Mouse (Mus musculus) heart, postnatal 10 days (tissue): ENCODE results near the gene Sppl2a. TPM values are rescaled to one million over a fixed set of nuclear protein-coding genes. Genes with fewer than 3 reads are reported as not detected.
"Not testable (repeated sequence)": the region's sequence is repeated elsewhere in the genome, so short reads cannot be mapped to it uniquely, and the experiment has no call there.

Source experiments
- DNase-seq, 2 experiments: peaks; one replicate each; pipeline ENCODE4 v3.0.0; 2021
- intact Hi-C: fragments of 180-260 bp; cut with DNase I; formaldehyde crosslinking; loops from one replicate; pipeline ENCODE4 v1.15.1; 2025
- microRNA-seq, 2 experiments: library from miRNA; unstranded; fragments of <30 nt; microRNA quantifications; one replicate each; pipeline ENCODE4 v1.2.0; 2022
- total RNA-seq, 2 experiments: library from RNA; stranded (reverse); gene quantifications; 2 replicates each; pipeline ENCODE4 v1.2.3; 2021

The Sppl2a gene
- total RNA-seq, 2 experiments from 2014 or later = 49.6 to 51.3 TPM

DNA sequence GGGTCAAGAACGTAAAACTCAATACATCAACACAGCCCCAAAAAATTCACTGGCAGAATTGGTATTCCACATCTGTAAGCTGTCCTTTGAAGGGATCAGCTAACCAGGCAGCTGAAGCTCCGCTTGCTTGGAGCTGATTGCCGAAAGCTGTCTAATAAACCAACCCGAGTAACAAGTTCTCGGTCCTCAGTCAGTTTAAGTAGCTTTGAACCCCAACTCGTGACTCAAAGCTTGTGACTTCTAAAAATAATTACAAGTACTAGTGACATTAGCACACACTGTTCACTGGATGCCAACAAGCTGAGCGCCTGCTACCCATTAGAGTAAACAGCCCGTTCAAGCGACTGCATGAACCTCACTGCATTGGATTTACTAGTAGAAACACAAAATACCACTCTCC is 35.5 kb downstream of the Sppl2a start:
- DNase-seq = peak; percentile 55 to 69
- intact Hi-C loops = no loop called here

DNA sequence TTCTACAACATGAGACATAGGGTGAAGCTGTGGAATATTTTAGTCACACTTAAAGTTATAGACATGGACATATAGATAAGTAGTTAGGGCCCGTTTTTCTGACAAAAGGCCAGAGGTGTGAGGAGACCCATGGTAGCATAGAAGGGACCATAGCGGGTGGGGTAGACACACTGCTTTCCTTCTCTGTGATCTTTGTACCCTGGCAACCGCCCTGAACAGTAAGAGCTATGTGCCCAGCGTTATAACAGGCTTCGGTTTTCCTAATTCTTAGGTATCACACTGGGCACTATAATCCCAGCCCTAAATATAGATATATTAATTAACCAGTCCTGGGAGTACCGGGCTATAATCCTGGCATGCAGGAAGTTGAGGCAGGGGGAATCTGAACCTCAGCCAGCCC is 36.1 kb downstream of the Sppl2a start:
- intact Hi-C loops = no loop called here

DNA sequence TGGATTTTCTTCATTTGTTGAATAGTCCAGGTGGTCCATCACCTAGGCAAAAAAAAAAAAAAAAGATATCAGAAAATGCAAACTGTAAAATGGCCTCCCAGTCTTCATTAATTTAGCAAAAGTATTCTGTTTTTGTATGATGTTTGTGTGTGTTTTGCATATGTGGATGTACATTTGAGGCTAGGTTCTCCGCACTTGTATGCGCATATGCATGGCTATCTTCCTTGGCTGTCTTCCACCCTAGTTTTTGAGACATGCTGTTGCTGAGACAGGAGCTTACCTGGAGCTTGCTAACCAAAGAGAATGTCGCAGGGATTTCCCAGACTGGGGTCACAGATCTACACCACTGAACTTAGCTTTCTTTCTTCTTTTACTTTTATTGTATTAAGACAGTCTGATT is 38.8 kb downstream of the Sppl2a start:
- DNase-seq = no peak
- intact Hi-C loops = no loop called here

More for the DNA sequence above, 36.1 kb downstream of the Sppl2a start:
- DNase-seq = no peak

DNA sequence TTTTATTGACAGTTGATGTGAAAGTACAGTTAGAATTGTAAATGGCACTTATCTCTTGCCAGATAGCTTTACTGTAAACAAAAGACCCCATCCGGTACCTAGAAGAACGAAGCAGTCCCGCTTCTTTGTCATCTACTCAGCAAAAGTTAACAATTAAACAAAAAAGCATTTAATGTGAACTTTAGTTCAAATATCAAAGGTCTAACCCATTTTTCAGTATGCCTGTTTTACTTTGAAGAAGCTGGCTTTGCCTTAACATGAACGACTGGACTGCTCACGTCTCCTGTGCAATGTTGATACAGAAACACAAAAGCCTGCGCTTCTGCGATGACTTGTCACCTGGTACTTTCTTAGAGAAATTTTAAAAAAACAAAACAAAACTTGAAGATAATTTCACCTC is 40.7 kb downstream of the Sppl2a start:
- DNase-seq = no peak
- intact Hi-C loops = no loop called here

DNA sequence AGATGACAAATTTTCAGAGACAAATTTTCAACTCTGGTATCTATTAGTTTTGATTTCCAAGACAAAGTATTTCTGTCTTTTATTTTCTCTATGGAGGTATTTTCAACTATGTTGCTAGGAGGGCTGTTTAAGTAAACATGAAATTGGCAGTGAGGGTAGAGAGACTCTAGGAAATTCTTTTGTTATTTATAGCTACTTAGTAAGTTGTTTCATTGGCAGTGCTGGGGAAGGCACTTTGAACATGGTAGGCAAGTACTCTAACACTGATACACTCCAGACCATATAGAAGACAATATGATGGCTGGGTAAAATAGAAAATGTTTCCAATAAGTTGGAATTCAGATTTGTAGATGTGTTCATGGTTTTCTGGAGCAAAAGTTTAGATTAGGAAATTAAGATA is 41.3 kb downstream of the Sppl2a start:
- intact Hi-C loops = no loop called here
- no peak for DNase-seq

DNA sequence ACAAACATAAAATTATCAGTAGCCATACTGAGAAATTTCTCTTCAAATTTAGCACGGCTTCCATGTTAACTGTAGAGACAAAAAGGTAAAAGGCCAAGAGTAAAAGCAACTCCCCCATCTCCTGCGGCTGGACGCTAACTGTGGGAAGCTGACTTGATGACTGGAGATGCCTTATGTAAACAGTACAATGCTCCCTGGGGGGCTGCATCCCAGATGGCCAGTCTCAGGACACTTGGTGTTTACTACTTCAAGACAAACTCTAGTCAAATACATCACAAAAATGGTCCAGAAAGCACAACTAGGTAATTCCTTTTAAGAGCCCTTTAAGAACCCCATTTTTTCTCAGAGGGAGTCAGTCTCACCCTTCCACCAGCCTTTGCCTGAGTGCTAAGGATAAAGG is 45.9 kb downstream of the Sppl2a start:
- intact Hi-C loops = no loop called here
- DNase-seq = no peak

DNA sequence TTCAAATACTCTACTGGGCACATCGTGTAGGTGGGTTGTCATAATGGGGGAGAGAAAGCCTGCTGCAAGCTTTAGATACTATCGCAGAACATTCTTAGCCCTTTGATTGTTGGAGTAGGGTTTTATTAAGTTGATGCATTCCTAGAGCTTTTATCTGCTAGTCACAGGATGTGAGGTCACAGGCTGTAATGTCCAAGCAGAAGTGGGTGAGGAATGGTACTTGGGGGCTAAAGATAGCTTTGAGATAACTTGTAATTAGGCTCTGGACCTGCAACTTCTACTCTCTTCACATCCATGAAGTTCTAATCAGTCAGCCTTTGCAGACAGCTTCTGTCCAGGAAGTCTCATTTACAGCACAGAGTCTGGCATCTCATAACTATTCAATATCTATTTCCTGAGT is 47.2 kb downstream of the Sppl2a start:
- DNase-seq = no peak

DNA sequence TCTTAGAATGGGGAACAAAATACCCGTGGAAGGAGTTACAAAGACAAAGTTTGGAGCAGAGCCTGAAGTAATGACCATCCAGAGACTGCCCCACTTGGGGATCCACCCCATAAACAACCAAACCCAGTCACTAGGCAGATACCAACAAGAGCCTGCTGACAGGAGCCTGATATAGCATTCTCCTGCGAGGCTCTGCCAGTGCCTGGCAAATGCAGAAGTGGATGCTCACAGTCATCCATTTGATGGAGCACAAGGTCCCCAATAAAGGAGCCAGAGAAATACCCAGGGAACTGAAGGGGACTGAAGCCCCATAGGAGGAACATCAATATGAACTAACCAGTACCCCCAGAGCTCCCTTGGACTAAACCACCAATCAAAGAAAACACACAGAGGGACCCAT is 50.3 kb downstream of the Sppl2a start:
- intact Hi-C loops = not testable (repeated sequence)
- DNase-seq = peak in 1 of 2 experiments; percentile 43

More for the DNA sequence above, 47.2 kb downstream of the Sppl2a start:
- intact Hi-C loops = no loop called here

DNA sequence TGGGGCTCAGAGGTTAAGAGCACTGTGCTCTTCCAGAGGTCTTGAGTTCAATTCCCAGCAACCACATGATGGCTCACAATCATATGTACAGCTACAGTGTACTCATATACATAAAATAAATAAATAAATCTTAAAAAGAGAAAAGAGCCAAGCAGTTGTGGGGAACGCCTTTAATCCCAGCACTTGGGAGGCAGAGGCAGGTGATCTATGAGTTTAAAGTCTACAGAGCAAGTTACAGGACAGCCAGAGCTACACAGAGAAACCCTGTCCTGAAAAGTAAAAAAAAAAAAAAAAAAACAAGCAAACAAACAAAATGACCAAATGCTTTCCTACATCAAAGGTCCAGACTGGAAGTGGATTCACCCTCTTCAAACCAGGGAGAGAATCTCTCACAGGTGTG is 55.0 kb downstream of the Sppl2a start:
- intact Hi-C loops = no loop called here
- no peak for DNase-seq

DNA sequence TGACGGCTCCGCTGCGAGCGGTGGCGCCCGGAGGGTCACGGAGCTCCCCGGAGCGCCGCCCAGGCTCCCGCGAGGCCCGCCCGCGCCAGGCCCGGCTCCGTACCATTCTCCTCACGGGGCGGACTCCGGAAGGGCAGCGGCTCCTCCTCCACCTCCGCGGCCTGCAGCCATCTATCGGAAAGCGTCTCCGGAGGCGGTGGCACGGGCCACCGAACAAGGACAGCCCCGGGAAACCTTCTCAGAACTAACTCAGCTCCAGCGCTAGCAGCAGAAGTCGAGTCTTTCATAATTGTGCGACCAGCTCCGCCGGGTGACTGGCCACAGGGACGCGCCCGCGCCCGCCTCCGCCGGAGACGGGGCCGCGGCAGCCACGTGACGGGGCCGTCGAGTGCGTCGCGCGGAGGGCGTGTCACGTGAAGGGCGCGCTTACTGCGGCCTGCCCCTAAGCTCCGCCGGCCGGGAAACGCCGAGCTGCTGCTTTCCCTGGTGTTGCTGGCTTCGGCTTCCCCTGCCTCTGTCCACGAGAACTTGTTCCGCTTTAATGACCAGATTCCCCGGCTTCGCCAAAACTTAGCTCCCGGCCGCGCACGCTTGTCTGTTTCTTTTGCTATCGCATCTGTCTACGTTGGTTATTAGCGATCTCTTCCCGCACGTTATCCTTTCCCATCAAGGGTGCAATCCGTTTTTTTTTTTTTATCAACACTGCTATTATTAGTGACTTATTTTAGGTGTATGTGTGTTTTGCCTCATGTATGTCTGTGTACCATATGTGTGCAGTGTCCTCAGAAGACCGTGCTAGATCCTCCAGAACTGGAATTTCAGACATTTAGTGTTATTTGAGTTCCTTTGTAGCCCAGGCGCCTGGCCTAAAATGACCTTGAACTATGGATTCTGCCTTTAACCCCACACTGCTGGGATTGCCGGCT is 56.9 kb downstream of the Sppl2a start, which contains the start of gene Trpm7:
Trpm7 (minus strand) TSS at position 360 of the 926 bp plus-strand sequence.
- intact Hi-C loops = loop anchor here (1.0 kb wide), 1 partner anchor 56 kb away; no protein-coding TSS in a partner anchor
- peak; percentile 95 for DNase-seq

DNA sequence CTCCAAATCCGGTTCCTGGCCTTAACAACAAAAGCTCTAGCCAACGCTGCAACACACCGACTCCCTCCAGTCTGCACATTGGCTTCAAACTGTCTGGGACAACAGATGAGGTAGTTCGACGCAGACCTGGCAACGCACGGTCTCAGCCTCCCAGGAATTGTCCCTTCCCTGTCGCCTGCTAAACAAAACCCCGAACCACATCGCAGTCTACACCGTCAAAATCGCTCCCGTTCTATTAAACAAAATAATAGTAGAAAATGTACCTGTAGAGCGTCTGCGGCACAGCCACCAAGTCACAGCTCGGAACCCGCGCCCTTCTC is 57.6 kb downstream of the Sppl2a start:
- intact Hi-C loops = loop anchor here (1.0 kb wide), 1 partner anchor 57 kb away; no protein-coding TSS in a partner anchor
- peak; percentile 50 to 65 for DNase-seq

DNA sequence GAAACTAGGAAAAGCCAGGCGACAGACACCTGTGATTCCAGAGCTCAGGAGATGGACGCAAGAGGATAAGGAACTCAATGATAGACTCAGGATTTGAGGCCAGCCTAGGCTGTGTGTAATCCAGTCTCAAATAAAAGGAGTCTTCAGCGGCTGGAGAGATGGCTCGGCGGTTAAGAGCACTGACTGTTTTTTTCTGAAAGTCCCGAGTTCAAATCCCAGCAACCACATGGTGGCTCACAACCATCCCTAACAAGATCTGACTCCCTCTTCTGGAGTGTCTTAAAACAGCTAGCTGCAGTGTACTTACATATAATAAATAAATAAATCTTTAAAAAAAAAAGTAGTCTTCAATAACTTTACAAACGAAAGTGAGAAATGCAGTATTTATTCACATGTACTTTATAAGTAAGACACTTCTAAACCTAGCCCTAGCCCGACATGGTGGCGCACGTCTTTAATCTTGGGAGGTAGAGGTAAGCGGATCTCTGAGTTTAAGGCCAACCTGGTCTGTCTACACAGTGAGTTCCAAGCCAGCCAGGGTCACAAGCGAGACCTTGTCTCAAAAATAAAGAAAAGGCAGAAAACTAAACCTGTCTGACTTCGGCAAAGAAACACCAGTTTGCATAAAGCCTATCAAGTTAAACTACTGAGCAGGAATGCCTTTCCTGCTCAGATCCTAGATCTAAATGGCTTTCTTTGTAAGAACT is 58.1 kb downstream of the Sppl2a start:
- peak; percentile 28 to 32 for DNase-seq
- intact Hi-C loops = loop anchor here (1.0 kb wide), 1 partner anchor 57 kb away; no protein-coding TSS in a partner anchor

DNA sequence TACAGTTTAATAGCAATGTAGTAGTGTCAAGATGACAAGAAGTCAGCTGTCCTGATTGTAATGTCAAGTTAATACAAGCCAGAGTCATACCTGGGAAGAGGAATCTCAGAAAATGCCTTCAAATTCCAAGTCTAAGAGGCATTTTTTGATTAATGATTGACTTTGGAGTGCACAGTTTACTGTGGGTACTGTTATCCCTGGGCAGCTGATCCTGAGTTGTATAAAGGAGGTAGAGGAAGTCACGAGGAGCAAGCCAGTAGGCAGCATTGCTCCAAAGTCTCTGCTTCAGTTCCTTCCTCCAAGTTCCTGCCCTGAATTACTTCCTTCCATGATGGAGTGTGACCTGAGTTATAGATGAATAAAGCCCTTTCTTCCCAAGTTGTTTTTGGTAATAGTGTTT is 66.7 kb downstream of the Sppl2a start:
- no peak for DNase-seq
- intact Hi-C loops = no loop called here

DNA sequence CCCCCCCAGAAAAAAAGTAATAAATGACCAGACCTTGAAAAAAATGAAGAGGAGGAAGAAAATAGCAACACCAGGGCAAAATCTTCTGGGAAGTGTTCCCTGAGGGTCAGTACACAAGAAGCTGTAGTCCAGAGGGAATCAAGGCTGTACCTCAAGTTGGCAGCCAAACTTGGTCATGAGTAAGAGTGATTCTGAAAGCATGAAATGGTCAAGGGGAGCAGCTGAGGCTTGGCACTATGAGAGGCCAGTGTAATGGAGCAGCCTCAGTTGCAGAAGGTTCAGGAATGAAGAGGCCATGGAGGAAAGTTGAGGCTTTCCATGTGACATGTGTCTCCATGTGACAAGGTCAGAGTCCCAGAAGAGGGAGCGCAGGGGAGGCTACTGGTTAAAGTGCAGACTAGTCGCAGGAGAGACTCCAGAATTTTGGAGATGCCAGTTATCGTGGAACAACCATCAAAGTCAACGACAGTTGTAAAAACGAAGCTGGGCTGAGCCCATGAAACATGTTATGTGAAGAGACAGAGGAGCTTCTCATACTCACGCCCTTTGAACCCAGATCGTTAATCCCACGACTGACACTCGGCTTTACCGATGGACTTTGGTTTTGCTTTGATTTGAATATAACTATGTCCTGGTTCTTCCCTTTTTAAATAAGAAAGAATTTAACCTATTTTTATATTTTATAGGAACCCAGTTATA is 67.4 kb downstream of the Sppl2a start:
- no peak for DNase-seq
- intact Hi-C loops = no loop called here

DNA sequence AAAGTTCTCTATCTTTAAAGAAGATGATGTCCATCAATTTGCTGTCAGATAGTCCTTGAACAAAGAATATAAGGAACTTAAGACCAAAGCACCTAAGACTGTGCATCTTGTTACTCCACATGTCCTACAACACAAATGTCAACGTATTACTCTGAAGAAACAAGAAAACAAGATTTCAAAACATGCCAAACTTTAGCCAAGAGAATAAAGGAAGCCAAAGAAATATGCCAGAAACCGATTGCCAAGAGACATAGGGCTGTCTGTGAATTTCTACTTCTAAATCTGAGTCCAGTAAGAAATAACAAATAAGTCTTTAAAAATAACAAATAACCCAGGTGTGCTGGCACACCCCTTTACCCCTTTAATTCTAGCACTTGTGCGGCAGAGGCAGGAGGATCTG is 68.0 kb downstream of the Sppl2a start:
- DNase-seq = no peak
- intact Hi-C loops = no loop called here

DNA sequence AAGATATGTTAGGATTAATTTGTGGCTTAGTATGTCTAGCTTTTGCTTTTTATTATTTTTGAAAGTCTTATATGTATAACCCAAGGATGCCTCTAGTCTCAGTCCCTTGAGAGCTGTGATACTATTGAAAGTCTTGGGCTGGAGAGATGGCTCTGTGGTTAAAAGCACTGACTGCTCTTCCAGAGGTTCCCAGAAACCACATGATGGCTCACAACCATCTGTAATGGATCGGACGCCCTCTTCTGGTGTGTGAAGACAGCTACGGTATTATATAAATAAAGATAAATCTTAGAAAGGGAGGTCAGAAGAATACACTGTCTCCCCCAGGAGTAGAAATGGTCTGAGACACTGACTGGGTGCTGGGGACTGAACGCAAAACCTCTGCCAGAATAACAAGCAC is 88.3 kb downstream of the Sppl2a start:
- DNase-seq = no peak
- intact Hi-C loops = loop anchor here (5.0 kb wide), 2 partner anchors 63 to 78 kb away; no protein-coding TSS in a partner anchor

Small RNA genes lying within 50 kb of the gene (microRNA-seq; reads per million reads assigned to microRNA genes)
- gene Mir3473g = 0.24 to 1.4 reads per million in 2 experiments

Other genes with a start within 250 kb of the Sppl2a start
- gene Usp8, start 225.9 kb downstream of the Sppl2a start, total RNA-seq = 10 to 100 TPM; 32.1 to 36.2 TPM
- not detected for gene Usp50, start 149.8 kb downstream of the Sppl2a start, total RNA-seq
- gene Trpm7, start 57.0 kb downstream of the Sppl2a start, total RNA-seq = 10 to 100 TPM; 52.0 to 54.1 TPM
- gene Ap4e1, start 75.5 kb upstream of the Sppl2a start, total RNA-seq = 1 to 10 TPM; 7.4 to 9.6 TPM
- 10 to 100 TPM; 23.0 to 26.1 TPM for gene Blvra, start 137.4 kb upstream of the Sppl2a start, total RNA-seq
- 10 to 100 TPM; 13.7 to 15.2 TPM for gene Ncaph, start 200.7 kb upstream of the Sppl2a start, total RNA-seq
- 10 to 100 TPM; 14.1 to 15.3 TPM for gene Itpripl1, start 210.2 kb upstream of the Sppl2a start, total RNA-seq